Comparison of ENCODE assay signal across 8 mouse cellular contexts in genomic region chrX:108832674-108833189, GRCm38 (mm10). TPM values are rescaled to one million over a fixed set of nuclear protein-coding genes. Genes with fewer than 3 reads are reported as not detected.
A peak's percentile ranks its signal among the peaks of the same experiment; 100 is the strongest.
DNase-seq lines count a peak whose midpoint lies in the region; ATAC-seq lines count a peak whose summit lies in the region.

No protein-coding gene starts in this region.

- H3K36me3 ChIP-seq in hindbrain, embryonic 16.5 days (ENCODE audit: control insufficient read depth, insufficient read depth, low read length), result no peaks in the 10 kb centered on the region
- H3K36me3 ChIP-seq in macrophage (ENCODE audit: inconsistent target), result no peaks in the 10 kb centered on the region

- H3K4me1 ChIP-seq in hindbrain, embryonic 16.5 days (ENCODE audit: control insufficient read depth, insufficient read depth, low read depth, low read length), result no peaks in the 10 kb centered on the region

- 16% methylated on average over 13 of the region's 13 CpGs for whole genome bisulfite sequencing in hindbrain, embryonic 16.5 days
- 18% methylated on average over 13 of the region's 13 CpGs for WGBS in macrophage (ENCODE audit: missing documents)

- H3K9ac ChIP-seq in hindbrain, embryonic 16.5 days (ENCODE audit: low read depth, low read length), result peak overlapping the region; percentile 70

- H3K79me2 ChIP-seq in macrophage (ENCODE audit: inconsistent target), result peaks cover 19% of the 10 kb centered on the region; the same call in 1 of the 2 replicates

- H3K4me3 ChIP-seq in hindbrain, embryonic 16.5 days (ENCODE audit: low read length), result peak overlapping the region; percentile 61
- peak overlapping the region; percentile 67 for H3K4me3 ChIP-seq in macrophage (ENCODE audit: inconsistent target)

- H3K27ac ChIP-seq in hindbrain, embryonic 16.5 days (ENCODE audit: low read depth, low read length), result peak overlapping the region; percentile 79
- H3K27ac ChIP-seq in macrophage, result peak overlapping the region; percentile 69

- no peaks in the 10 kb centered on the region for H3K9me3 ChIP-seq in hindbrain, embryonic 16.5 days (ENCODE audit: control insufficient read depth, low read length)

- no peaks in the 10 kb centered on the region for H3K27me3 ChIP-seq in hindbrain, embryonic 16.5 days (replicated peaks; ENCODE audit: control insufficient read depth, insufficient read depth, low read length)

- peak; percentile 75 for DNase-seq in R1 (ENCODE audit: low read depth, low spot score)
- DNase-seq in cerebellum, postnatal 25 days, result peak; percentile 85 to 86
- DNase-seq in frontal cortex, postnatal 36 days (ENCODE audit: low spot score in 2 of 2), result peak; percentile 76 to 87
- peak; percentile 70 to 79 for DNase-seq in left cerebral cortex, adult 18-20 months (ENCODE audit: low spot score in 2 of 2)
- DNase-seq in right cerebral cortex, adult 18-20 months, result peak; percentile 85
- DNase-seq in urinary bladder, postnatal 10 days (ENCODE audit: low spot score), result peak; percentile 17

- peak overlapping the region; percentile 53 for H3K4me2 ChIP-seq in hindbrain, embryonic 16.5 days (ENCODE audit: low read length)

- ATAC-seq in hindbrain, embryonic 16.5 days, result peak; percentile 84

RNA-seq across cellular contexts. Expression of gene Brwd3, which starts 1.4 kb away (rescaled TPM):
- 2.0 and 2.3 TPM in 2 replicates for polyA plus RNA-seq in hindbrain, embryonic 16.5 days (2015; fragmentation: Nextera tagmentation; extraction: Ambion mirVana)
- 10 to 100 TPM; 10.3 to 10.7 TPM for total RNA-seq in left cerebral cortex, adult 18-20 months (2021)
- 10 to 100 TPM; 16.5 to 91.4 (median 48.1) TPM for total RNA-seq in macrophage (2018; cell fraction: chromatin; rRNA removed)
- 10 to 100 TPM in 2 of 26 experiments, 1 to 10 TPM in 24; 3.8 to 10.7 (median 7.5) TPM for total RNA-seq in macrophage (2018; cell fraction: cytosol; rRNA removed)
- total RNA-seq in macrophage (2018; cell fraction: nucleus; rRNA removed), result 10 to 100 TPM; 12.3 to 67.9 (median 22.7) TPM
- polyA plus RNA-seq in macrophage (2018), result 2.9 to 4.5 TPM (median 4.0 TPM) in 3 replicates

Comparison
In these comparisons a context has a peak if more than half of its experiments do, and no peak if none do; other contexts are left out.
1. Peak in every context shown above with its lines: DNase-seq, ATAC-seq, H3K4me3 ChIP-seq and H3K27ac ChIP-seq.
2. DNase-seq: peak in every context shown above with its lines; median percentile 86 in cerebellum, postnatal 25 days; 85 in right cerebral cortex, adult 18-20 months; 82 in frontal cortex, postnatal 36 days; 75 in R1; 74 in left cerebral cortex, adult 18-20 months; 17 in urinary bladder, postnatal 10 days.